Mouse (Mus musculus) 416B (cell line): ENCODE measurements around the gene Gm20388.
A peak's percentile ranks its signal among the peaks of the same experiment; 100 is the strongest.

Source experiments
- DNase-seq: peaks from one replicate; pipeline ENCODE4 v3.0.0; 2011; ENCODE audit warnings: low read depth

Gene Gm20388

GRCm38 (mm10) chr8:120261338-120262120 is 350.9 kb downstream of the Gm20388 start:
- DNase-seq, result no peak

GRCm38 (mm10) chr8:120263879-120264278 is 353.2 kb downstream of the Gm20388 start:
- DNase-seq, result no peak

DNA sequence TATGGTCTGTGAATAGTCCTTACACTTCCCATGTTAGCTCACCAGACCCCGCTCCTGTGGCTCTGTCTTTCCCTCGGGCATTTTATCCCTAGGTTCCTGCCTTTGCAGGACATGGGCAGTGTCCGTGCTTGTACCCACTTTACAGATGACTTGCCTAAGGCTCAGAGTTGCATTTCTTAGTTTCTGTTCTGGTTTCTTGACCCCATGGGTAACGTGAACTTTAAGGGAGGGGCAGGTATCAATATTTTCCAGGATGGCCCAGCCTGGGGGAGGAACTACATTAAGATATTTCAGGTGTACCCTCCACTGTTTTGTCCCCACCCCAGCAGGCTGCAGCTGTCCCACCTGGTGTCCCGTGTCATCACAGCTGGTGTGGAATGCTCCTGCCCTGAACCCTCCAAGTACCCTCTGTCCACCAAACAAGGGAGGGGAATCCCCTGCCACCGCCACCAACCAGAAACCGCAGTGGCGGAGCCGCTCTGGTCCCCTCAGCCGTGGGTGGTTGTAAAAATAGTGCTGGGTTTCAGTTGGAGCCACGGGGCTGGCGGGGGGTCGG is 353.8 kb downstream of the Gm20388 start:
- DNase-seq, result no peak

- DNase-seq, result no peak
These were observed 354.4 kb downstream of the Gm20388 start for GRCm38 (mm10) chr8:120264944-120265453.

DNA sequence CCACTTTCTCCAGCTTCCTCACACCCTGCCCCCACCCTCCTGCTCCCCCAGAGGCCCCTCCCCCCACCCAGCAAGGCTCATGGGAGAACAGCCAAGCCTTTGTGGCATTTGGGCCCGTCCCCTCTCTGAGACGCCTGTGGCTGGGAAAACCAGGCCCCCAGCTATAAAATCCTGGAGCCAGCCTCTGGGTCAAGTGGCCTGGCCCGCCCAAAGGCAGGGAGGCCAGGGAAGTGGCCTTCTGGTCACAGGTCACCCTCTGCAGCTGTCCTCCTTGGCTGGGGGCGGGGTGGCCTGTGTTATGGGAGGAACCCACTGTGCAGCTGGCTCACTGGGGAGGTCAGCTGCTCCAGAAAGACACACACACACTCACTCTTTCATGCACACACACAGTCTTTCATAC is 354.8 kb downstream of the Gm20388 start:
- no peak for DNase-seq

- DNase-seq, result no peak
These were observed 357.9 kb downstream of the Gm20388 start for GRCm38 (mm10) chr8:120268541-120268980.

- no peak for DNase-seq
These were observed 359.8 kb downstream of the Gm20388 start for GRCm38 (mm10) chr8:120270449-120270848.

- DNase-seq, result no peak
These were observed 362.8 kb downstream of the Gm20388 start for GRCm38 (mm10) chr8:120273430-120273829.

DNA sequence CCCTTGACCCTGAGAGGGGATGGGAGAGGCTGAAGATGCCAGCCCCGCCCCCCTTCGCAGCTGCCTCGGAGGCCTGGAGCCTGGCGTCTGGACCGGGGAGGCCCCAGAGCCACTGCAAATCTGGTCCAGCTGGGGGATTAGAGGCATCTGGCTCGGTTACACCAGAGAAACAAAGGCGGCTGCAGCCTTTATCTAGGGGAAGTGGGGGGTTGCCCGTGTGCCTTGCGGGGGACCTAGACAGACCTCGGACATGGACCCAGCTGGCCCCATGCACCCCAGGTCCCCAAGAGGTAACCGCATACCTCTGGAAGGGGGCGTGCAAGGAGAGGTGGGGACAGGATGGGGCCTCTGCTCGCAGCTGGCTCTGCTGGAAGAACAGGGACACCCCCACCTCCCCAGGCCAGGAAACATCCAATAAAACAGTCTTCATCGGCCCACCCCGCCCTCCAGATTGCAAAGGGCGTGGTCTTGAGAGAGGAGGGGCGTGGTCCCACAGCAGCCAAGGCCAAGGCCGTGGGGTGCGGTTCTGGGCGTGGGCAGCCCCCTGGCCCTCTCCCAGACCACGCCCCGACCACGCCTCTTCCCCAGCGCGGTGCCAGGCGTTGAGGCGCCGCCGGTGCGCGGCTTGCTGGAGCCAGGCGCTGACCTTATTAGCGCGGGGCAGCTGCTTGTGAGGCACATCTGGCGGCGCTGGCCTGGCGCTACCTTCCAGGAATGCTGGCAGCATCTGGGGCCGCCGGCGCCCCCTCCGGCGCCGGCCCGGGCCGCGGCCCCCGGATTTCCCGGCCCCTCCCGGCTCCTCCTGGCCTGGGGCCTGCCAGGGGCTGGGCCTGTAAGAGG is 365.6 kb downstream of the Gm20388 start:
- peak; percentile 95 for DNase-seq

DNA sequence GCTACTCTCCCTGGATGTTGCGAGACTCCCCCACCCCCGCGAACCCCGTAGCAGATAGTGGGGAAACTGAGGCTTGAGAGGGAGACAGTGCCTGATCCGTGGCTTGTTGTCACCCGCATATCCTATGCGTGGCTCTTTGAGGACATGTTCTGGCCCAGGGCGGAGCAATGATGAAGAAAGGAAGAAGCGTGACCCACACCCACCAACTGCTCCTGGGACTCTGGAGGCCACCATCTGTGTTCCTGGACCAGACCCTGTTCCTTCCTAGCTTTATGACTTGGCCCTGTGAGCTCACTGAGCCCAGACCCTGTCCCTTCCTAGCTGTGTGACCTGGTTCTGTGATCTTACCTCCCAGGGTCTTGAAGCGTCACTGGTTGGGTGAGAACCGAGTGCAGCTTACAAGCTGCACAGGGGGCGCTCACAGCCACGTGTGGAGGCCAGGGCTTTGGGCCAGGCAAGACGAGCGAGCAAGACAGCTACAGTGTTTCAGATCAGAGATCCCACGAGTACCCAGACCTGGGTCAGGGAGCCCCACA is 366.3 kb downstream of the Gm20388 start:
- peak; percentile 85 for DNase-seq

DNA sequence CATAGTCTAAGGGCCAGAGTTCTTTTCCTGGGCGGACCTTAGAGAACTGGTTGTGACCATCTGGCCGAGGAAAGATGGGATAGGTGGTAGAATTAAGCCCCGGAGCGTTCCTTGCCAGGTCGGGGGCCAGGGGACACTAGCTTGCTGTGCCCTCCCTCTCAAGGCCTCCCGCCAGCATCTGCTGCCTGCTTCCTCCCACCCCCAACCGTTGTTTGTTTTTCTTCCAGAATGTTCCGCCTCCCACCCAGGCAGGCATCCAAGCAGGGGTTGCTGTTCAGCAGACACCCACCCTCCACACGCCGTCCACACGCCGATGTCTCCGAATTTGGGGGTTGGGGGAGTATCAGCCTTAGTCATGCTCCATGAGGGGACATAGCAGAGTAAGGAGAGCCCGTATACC is 367.4 kb downstream of the Gm20388 start:
- DNase-seq, result no peak

- peak; percentile 21 for DNase-seq
These were observed 368.8 kb downstream of the Gm20388 start for GRCm38 (mm10) chr8:120279418-120279817.

DNA sequence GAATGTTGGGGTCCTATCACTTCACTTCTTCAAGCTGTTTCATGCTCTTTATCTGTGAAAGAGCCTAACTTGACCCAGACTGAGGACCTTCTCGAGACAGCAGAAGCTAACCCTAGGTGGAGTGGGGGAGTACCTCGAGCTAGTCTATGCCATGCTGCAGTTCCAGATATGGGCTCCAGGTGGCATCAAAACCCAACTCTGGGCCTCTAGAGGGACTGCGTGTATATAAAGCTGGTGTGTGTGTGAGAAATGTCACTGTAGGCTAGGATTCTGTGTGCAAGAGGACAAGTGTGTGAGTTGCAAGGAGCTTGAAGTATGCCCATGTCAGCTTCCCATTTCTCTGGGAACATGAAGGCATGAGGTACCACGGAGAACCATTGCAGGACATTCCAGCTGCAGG is 370.8 kb downstream of the Gm20388 start:
- DNase-seq, result peak; percentile 76

DNA sequence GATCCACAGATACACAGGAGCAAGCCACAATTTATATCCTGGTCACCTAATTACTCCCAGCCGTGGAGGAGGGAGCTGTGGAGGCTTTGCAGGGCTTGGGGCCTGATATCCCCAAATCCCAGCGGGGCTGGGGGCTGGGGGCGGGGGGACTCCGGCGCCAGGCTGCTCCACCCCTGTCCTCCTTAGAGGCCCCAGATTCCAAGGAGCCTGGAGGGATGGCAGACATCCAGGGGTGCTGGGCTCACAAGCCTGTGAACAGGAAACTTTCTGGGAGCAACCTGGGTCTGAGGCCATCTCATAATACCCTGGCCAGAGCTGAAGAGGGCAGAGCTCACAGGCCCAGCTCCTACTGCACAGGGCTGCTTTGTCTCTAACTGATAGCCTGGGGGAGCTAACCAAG is 371.8 kb downstream of the Gm20388 start:
- no peak for DNase-seq

DNA sequence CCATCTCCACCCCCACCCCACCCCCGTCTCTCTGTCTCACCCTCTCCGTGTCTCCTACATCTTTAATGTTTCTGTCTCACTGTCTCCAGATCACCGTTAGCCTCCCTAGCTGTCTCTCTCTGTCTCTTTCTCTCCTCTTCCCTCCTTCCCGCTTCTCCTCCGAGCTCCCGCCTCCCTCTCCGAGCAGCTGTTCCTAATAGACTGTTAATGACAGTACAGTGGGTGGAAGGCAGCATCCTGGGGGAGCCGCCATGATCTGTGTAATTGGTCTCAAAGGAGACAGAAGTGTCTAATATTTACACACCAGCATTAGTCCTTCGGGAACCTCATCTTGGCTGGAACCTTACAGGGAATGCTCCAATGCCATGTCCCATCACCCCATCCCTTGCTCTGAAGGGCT is 373.6 kb downstream of the Gm20388 start:
- DNase-seq, result no peak

- peak; percentile 87 for DNase-seq
These were observed 374.4 kb downstream of the Gm20388 start for GRCm38 (mm10) chr8:120285033-120285432.

- no peak for DNase-seq
These were observed 375.2 kb downstream of the Gm20388 start for GRCm38 (mm10) chr8:120285878-120286277.

DNA sequence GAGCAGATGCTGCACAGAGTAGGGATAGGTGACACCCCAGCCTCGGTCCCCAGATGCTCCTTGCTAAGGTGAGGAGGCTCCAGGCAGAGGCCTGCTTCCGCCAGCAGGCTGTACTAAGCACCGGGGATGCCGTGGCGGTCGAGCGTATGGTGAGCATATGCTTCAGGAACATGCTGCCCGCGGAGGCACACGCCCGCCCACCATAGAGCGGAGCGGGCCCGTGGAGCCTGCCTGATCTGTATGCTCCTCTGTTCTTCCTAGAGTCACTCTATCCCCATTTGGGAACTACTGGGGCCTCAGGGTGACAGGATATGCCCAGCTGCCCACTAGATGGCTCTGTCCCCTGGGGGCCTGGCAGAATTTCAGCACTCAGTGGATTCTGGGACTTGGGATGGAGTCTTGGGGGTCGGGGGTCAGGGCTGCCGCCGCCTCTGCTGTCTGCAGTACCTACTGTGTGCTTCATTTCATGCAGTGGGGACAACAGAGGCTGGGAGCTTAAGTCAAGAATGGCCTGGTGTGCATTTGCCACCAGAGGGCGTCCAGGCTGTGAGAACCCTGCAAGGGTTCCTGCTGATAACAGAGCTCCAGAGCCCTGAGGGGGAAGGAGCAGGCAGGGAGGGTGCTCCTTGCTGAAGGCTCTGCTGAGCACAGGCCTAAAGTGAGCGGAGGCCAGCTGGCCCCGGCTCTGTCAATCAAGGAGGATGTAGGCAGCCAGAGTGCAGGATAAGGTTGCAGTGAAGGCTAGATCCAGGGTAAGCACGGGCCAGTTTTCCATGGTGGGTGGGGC is 377.7 kb downstream of the Gm20388 start:
- peak; percentile 69 for DNase-seq

- peak; percentile 49 for DNase-seq
These were observed 378.6 kb downstream of the Gm20388 start for GRCm38 (mm10) chr8:120289191-120289590.

DNA sequence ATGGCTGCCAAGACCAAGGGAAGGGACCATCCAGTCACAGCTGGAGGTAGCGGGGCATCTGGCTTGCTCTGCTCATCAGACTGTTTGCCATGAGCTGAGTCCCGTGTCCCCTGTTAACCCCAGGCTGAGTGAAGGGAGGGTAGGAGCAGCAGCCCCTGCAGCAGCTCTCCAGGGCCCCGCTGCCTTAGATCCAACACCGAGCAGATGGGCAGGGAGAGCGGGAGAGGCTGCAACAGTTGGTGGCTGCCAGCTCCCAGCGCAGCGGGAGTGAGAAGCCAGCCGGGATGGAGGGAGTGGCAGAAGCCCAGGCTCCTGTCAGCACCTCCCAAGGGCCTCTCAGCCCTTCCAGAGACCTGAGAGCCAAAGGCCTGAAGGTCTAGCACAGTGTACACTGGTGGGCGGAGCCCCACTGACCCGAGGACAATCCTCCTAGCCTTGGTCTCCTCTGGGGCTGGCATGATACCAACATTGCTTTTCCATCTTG is 379.1 kb downstream of the Gm20388 start:
- no peak for DNase-seq

DNA sequence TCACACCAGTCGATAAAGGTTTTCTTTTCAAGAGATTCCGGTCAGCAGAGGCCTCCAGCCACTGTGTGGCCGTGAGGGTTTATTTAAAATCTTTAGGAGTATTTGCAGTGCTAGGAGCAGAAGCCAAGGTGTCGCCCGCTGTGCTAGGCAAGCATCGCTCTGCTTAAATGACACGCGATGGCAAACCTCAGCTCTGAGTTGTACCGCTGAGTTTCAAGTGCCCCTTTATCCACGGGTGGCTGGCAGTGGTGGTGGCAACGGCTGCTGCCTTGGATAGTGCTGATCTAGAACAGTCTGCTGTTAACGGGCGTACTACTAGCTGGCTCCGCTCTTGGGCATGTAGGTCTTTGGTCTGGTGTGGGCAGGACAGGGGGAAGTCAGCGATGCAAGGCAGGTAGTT is 380.0 kb downstream of the Gm20388 start:
- DNase-seq, result no peak
